Mouse (Mus musculus) B cell, adult 67 days (primary cell): Measurements from ENCODE around the gene Coro2b. TPM values are rescaled to one million over a fixed set of nuclear protein-coding genes. Genes with fewer than 3 reads are reported as not detected.

Experiments used
- total RNA-seq, 2 experiments: library from RNA; stranded (reverse); gene quantifications; 4 replicates each; pipeline ENCODE4 v1.2.4; 2023

Gene Coro2b
- 1 to 10 TPM in 1 of 2 experiments, under 1 TPM in 1; 0.99 to 1.2 TPM for total RNA-seq

GRCm38 (mm10) chr9:62536655-62537631 lies at the start of gene Coro2b:
Coro2b (minus strand) TSS chr9:62537044.

Other genes starting within 250 kb of the Coro2b start
- gene Anp32a, start 195.8 kb downstream of the Coro2b start, total RNA-seq, result 100 to 1,000 TPM; 356 to 358 TPM
- not detected for gene Itga11, start 140.8 kb upstream of the Coro2b start, total RNA-seq